Mouse (Mus musculus) limb, embryonic 13.5 days (tissue): ENCODE data around the gene Sh2d5. TPM values are rescaled to one million over a fixed set of nuclear protein-coding genes. Genes with fewer than 3 reads are reported as not detected.

ENCODE experiments used
- ATAC-seq: fragments of 200-750 bp; cut with Nextera tagmentation; 2 replicates; pipeline ENCODE4 v1.8.0; 2017; ENCODE audit warnings: low read depth, moderate number of reproducible peaks, moderate TSS enrichment; ENCODE audit not compliant: low FRiP score
- H3K27ac ChIP-seq: fragments of 300-500 bp; sonication (generic); 2 replicates; pipeline ENCODE4 v1.5.1; 2015; ENCODE audit warnings: inconsistent platforms, mild to moderate bottlenecking, moderate library complexity
- H3K27me3 ChIP-seq: fragments of 300-500 bp; sonication (generic); 2 replicates; pipeline ENCODE4 v1.6.1; 2015; ENCODE audit warnings: mild to moderate bottlenecking, inconsistent platforms
- H3K36me3 ChIP-seq: fragments of 300-500 bp; sonication (generic); 2 replicates; pipeline ENCODE4 v1.6.1; 2015; ENCODE audit warnings: inconsistent platforms, mild to moderate bottlenecking, moderate library complexity
- H3K4me1 ChIP-seq: fragments of 300-500 bp; sonication (generic); 2 replicates; pipeline ENCODE4 v1.6.1; 2015; ENCODE audit warnings: inconsistent platforms
- H3K4me2 ChIP-seq: fragments of 300-500 bp; sonication (generic); replicated peaks from 2 replicates; pipeline ENCODE4 v1.6.1; 2015; ENCODE audit warnings: inconsistent platforms, mild to moderate bottlenecking, moderate library complexity
- H3K4me3 ChIP-seq: fragments of 300-500 bp; sonication (generic); 2 replicates; pipeline ENCODE4 v1.5.1; 2015; ENCODE audit warnings: moderate library complexity, mild to moderate bottlenecking, inconsistent platforms
- H3K9ac ChIP-seq: fragments of 300-500 bp; sonication (generic); 2 replicates; pipeline ENCODE4 v1.6.1; 2015; ENCODE audit warnings: mild to moderate bottlenecking, inconsistent platforms
- H3K9me3 ChIP-seq: fragments of 300-500 bp; sonication (generic); 2 replicates; pipeline ENCODE4 v1.6.1; 2016; ENCODE audit warnings: inconsistent platforms
- WGBS: fragments of 180-500 bp; shearing (Covaris S2); methylation state at CpG from one replicate; pipeline ENCODE4 v1.1.7; 2015; 5-methylcytosine and 5-hydroxymethylcytosine counted together
- polyA plus RNA-seq: library from polyadenylated mRNA; unstranded; fragments of >200 nt; fragmentation: Nextera tagmentation; extraction: Ambion mirVana; gene quantifications from 2 replicates; pipeline ENCODE4 v1.2.1, GENCODE M21; 2015

Gene Sh2d5
- polyA plus RNA-seq, 1 experiment from 2014 or later, result 0.85 TPM

DNA sequence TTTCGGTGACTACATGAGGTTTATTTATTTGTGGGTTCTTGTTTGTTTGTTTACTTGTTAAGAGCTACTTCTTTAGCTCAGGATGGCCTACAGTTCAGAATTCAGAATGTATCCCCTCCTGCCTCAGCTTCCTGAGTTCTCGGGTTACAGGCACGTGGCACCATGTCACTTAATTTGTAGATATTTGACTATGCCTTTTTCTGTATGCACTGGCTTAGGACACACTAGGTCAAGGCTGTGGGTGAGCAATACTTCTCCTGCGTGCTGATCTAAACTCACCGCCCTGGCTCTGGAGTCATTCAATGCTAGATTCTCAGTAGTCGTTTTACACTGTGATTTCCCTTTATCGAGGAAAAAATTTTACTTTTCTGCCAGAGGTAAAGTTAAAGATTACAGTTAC, 29.4 kb upstream of the Sh2d5 start:
- Histone ChIP-seq H3K36me3 (peaks cover 48% of the 10 kb centered on the region), H3K9ac (no peak overlapping the region), H3K27me3 (no peaks in the 10 kb centered on the region), H3K4me3 (no peak overlapping the region), H3K27ac (no peak overlapping the region), H3K4me1 (peaks cover 31% of the 10 kb centered on the region), H3K4me2 (no peak overlapping the region), H3K9me3 (no peaks in the 10 kb centered on the region)
- ATAC-seq, result no peak
- WGBS, result 82% methylated on average over 7 of the region's 7 CpGs

DNA sequence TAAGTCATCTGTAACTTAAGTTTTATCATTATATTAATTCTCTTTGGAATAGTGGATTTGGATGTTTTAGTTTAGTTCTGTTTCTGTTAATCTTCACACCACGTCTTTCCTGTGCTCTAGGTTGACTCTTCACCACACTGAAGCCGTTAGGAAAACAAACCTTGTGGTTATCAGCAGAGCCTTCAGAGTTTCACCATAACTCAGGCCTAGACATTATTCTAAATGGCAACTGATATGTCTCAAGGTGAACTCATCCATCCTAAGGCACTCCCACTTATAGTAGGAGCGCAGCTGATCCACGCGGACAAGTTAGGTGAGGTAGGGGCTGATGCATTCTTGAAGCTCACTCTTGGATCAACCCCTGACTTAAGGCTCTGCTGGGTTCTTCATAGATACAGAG, 28.8 kb upstream of the Sh2d5 start:
- Histone ChIP-seq H3K9ac (no peak overlapping the region), H3K27me3 (no peaks in the 10 kb centered on the region), H3K9me3 (no peaks in the 10 kb centered on the region), H3K27ac (no peak overlapping the region), H3K36me3 (peaks cover 55% of the 10 kb centered on the region), H3K4me1 (peaks cover 29% of the 10 kb centered on the region), H3K4me3 (no peak overlapping the region), H3K4me2 (no peak overlapping the region)
- ATAC-seq, result no peak
- 92% methylated on average over 5 of the region's 5 CpGs for WGBS

DNA sequence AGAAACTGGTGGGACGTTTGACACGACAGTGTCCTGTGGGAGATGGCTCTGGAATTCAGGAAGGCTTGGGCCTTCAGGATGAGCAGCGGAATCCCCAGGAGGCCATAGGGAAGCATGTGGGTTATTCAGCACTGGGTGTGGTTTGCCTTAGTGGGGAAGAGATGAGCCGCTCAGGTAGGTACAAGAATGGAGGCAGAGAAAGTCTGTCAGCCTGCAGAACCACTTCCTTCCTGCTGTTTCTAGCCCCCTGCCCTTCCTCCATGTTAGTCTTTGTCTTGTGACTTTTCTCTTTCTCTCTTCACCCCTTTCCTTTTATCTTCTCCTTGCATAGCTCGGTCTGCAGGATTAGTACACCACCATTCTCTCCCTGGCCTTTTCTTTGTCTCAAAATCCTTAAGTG, 27.8 kb upstream of the Sh2d5 start:
- WGBS, result 88% methylated on average over 5 of the region's 5 CpGs
- Histone ChIP-seq H3K36me3 (peaks cover 63% of the 10 kb centered on the region), H3K4me3 (no peak overlapping the region), H3K4me1 (peaks cover 29% of the 10 kb centered on the region), H3K4me2 (no peak overlapping the region), H3K27me3 (no peaks in the 10 kb centered on the region), H3K9me3 (no peaks in the 10 kb centered on the region), H3K27ac (no peak overlapping the region), H3K9ac (no peak overlapping the region)
- ATAC-seq, result no peak

DNA sequence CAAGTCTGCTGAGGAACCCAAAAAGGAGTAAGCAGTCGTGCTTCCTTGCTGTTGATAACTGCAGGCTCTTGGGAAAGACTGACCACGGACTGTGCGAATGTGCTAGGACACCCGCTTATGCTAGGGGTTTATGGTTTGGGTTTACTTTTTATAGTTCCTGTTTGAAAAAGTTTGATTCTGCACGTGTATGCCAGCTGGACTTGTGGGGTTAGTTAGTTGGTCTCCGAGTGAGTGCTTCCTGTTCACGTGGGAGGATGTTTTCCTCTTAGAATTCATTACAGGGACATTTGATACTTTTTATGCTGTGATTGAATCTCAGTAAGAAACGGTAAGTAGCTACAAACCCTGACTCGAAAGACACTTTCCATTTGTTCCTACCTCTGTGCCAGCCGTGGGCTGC, 26.6 kb upstream of the Sh2d5 start:
- Histone ChIP-seq H3K4me1 (peaks cover 19% of the 10 kb centered on the region), H3K4me3 (no peak overlapping the region), H3K9me3 (no peaks in the 10 kb centered on the region), H3K9ac (no peak overlapping the region), H3K36me3 (peaks cover 72% of the 10 kb centered on the region), H3K27me3 (no peaks in the 10 kb centered on the region), H3K4me2 (no peak overlapping the region), H3K27ac (no peak overlapping the region)
- 60% methylated on average over 10 of the region's 10 CpGs for WGBS
- no peak for ATAC-seq

GRCm38 (mm10) chr4:138246756-138247665, 3.2 kb upstream of the Sh2d5 start:
- Histone ChIP-seq H3K9ac (no peak overlapping the region), H3K27me3 (peaks cover 30% of the 10 kb centered on the region), H3K9me3 (no peaks in the 10 kb centered on the region), H3K4me3 (no peak overlapping the region), H3K4me1 (peaks cover 28% of the 10 kb centered on the region), H3K36me3 (peaks cover 60% of the 10 kb centered on the region), H3K4me2 (no peak overlapping the region), H3K27ac (no peak overlapping the region)
- ATAC-seq, result no peak
- 73% methylated on average over 27 of the region's 27 CpGs for WGBS

GRCm38 (mm10) chr4:138251819-138252218, 1.6 kb downstream of the Sh2d5 start:
- peak overlapping the region; percentile 19 for H3K4me3 ChIP-seq
- no peaks in the 10 kb centered on the region for H3K9me3 ChIP-seq
- no peak overlapping the region for H3K27ac ChIP-seq
- peak overlapping the region; percentile 4 for H3K9ac ChIP-seq
- peaks cover 38% of the 10 kb centered on the region for H3K4me1 ChIP-seq
- no peak for ATAC-seq
- 0% methylated on average over 14 of the region's 14 CpGs for WGBS
- peaks cover 12% of the 10 kb centered on the region for H3K36me3 ChIP-seq
- peak overlapping the region; percentile 100 for H3K4me2 ChIP-seq
- H3K27me3 ChIP-seq, result peaks cover 56% of the 10 kb centered on the region

GRCm38 (mm10) chr4:138252231-138252630, 2.0 kb downstream of the Sh2d5 start:
- H3K27me3 ChIP-seq, result peaks cover 56% of the 10 kb centered on the region
- no peak overlapping the region for H3K27ac ChIP-seq
- no peaks in the 10 kb centered on the region for H3K9me3 ChIP-seq
- H3K4me2 ChIP-seq, result peak overlapping the region; percentile 100
- H3K36me3 ChIP-seq, result peaks cover 8% of the 10 kb centered on the region
- peak overlapping the region; percentile 19 for H3K4me3 ChIP-seq
- no peak for ATAC-seq
- H3K9ac ChIP-seq, result peak overlapping the region; percentile 4
- WGBS, result 5% methylated on average over 5 of the region's 5 CpGs
- H3K4me1 ChIP-seq, result peaks cover 38% of the 10 kb centered on the region

DNA sequence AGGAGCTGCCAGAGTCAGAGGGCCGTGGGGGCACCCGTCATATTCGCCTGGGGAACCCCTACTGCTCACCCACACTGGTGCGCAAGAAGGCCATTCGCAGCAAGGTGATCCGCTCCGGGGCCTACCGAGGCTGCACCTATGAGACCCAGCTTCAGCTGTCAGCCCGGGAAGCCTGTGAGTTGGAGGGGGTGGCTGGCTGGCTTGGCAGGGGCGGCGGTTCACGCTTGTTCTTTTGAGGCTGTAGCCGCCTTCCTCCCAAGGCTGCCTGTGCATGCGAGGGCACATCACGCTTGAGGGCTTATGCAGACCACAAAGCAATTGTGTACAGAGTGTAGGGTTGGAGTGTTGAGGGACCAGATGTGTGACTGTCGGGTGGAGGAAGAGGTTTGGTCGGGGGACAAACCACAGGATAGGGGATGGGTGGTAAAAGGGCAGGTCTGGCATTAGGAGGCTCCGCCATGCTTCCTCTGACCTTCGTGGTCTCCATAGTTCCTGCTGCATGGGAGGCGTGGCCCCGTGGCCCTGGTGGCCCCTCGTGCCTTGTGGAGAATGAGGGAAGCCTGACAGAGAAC, 7.0 kb downstream of the Sh2d5 start:
- Histone ChIP-seq H3K27me3 (peaks cover 40% of the 10 kb centered on the region), H3K9ac (no peak overlapping the region), H3K4me1 (peaks cover 8% of the 10 kb centered on the region), H3K9me3 (no peaks in the 10 kb centered on the region), H3K27ac (no peak overlapping the region), H3K4me2 (no peak overlapping the region), H3K36me3 (no peaks in the 10 kb centered on the region), H3K4me3 (no peak overlapping the region)
- ATAC-seq, result no peak
- WGBS, result 82% methylated on average over 22 of the region's 22 CpGs

GRCm38 (mm10) chr4:138258663-138259062, 8.5 kb downstream of the Sh2d5 start:
- ATAC-seq, result no peak
- no peak overlapping the region for H3K9ac ChIP-seq
- whole genome bisulfite sequencing, result 79% methylated on average over 7 of the region's 7 CpGs

GRCm38 (mm10) chr4:138259482-138259881, 9.3 kb downstream of the Sh2d5 start:
- Histone ChIP-seq H3K4me3 (no peak overlapping the region), H3K9ac (no peak overlapping the region), H3K4me1 (peaks cover 3% of the 10 kb centered on the region; the same call in 1 of the 2 replicates), H3K4me2 (no peak overlapping the region), H3K36me3 (no peaks in the 10 kb centered on the region), H3K27me3 (peaks cover 39% of the 10 kb centered on the region), H3K27ac (no peak overlapping the region), H3K9me3 (no peaks in the 10 kb centered on the region)
- WGBS, result 79% methylated on average over 5 of the region's 5 CpGs
- no peak for ATAC-seq

More at GRCm38 (mm10) chr4:138258663-138259062, 8.5 kb downstream of the Sh2d5 start:
- Histone ChIP-seq H3K4me3 (no peak overlapping the region), H3K4me2 (no peak overlapping the region), H3K4me1 (peaks cover 3% of the 10 kb centered on the region; the same call in 1 of the 2 replicates), H3K9me3 (no peaks in the 10 kb centered on the region), H3K27me3 (peaks cover 36% of the 10 kb centered on the region), H3K27ac (no peak overlapping the region), H3K36me3 (no peaks in the 10 kb centered on the region)

- no peak overlapping the region for H3K27ac ChIP-seq
- peaks cover 3% of the 10 kb centered on the region; the same call in 1 of the 2 replicates for H3K4me1 ChIP-seq
- ATAC-seq, result peak; percentile 91
- H3K4me2 ChIP-seq, result peak overlapping the region; percentile 71
- peaks cover 1% of the 10 kb centered on the region; the same call in 1 of the 2 replicates for H3K9me3 ChIP-seq
- WGBS, result 1% methylated on average over 70 of the region's 78 CpGs
- H3K9ac ChIP-seq, result peak overlapping the region; percentile 58
- no peaks in the 10 kb centered on the region for H3K36me3 ChIP-seq
- peak overlapping the region; percentile 66 for H3K4me3 ChIP-seq
- peaks cover 39% of the 10 kb centered on the region for H3K27me3 ChIP-seq
Measured at GRCm38 (mm10) chr4:138261843-138262681, 11.9 kb downstream of the Sh2d5 start.

DNA sequence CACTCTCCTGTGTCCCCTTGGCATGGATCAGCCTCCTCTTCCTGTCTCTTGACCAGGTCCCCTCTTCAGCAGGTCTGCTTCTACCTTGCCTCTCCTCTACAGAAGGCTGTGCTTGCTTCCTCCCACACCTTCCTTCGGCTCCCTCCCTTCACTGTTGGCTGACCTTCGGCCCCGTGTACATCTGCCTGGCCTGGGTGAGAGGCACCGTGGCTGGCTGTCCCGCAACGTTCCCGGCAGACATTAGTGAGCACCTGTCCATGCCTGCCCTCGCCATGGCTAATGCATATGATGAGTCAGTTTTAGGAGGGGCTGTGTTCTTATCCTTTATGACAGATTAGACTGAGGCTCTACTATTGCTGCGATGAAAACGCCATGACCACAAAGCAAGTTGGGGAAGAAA, 17.7 kb downstream of the Sh2d5 start:
- Histone ChIP-seq H3K4me3 (no peak overlapping the region), H3K9ac (no peak overlapping the region), H3K27ac (no peak overlapping the region), H3K36me3 (no peaks in the 10 kb centered on the region), H3K9me3 (peaks cover 4% of the 10 kb centered on the region; the same call in 1 of the 2 replicates), H3K4me2 (no peak overlapping the region), H3K27me3 (peaks cover 21% of the 10 kb centered on the region), H3K4me1 (peaks cover 2% of the 10 kb centered on the region; the same call in 1 of the 2 replicates)
- 85% methylated on average over 10 of the region's 10 CpGs for WGBS
- no peak for ATAC-seq
